Mouse (Mus musculus) thymus, adult 2 months (tissue): ENCODE data around the gene 2700097O09Rik.

Experiments used
- CTCF ChIP-seq: fragments of 200-500 bp; IDR thresholded peaks from 2 replicates; pipeline ENCODE4 v1.5.1; 2012; ENCODE audit warnings: mild to moderate bottlenecking, control low read depth, low read length, moderate library complexity, borderline replicate concordance; ENCODE audit not compliant: control insufficient read depth, poor library complexity, insufficient read depth; ENCODE audit errors: extremely low read depth
- POLR2A ChIP-seq: fragments of 200-500 bp; IDR thresholded peaks from 2 replicates; pipeline ENCODE4 v1.6.1; 2012; ENCODE audit warnings: mild to moderate bottlenecking, low read length, control low read depth, moderate library complexity; ENCODE audit not compliant: control insufficient read depth, poor library complexity, insufficient read depth; ENCODE audit errors: extremely low read depth

GRCm38 (mm10) chr12:55013626-55014398 is 66.1 kb downstream of the 2700097O09Rik start, which contains the start of gene Baz1a:
- TF ChIP-seq POLR2A (no peak), CTCF (no peak)
